Mouse (Mus musculus) layer of hippocampus, adult 9-11 months (tissue): Measurements from ENCODE around the gene Thap4.
"Not testable (repeated sequence)": the region's sequence is repeated elsewhere in the genome, so short reads cannot be mapped to it uniquely, and the experiment has no call there.

ENCODE experiments used
- DNase-seq: peaks from one replicate; pipeline ENCODE4 v3.0.0; 2022

Gene Thap4

GRCm38 (mm10) chr1:93689901-93690496, 64.7 kb downstream of the Thap4 start:
- DNase-seq = no peak

- DNase-seq = no peak
These were observed 66.5 kb downstream of the Thap4 start for GRCm38 (mm10) chr1:93688154-93688553.

GRCm38 (mm10) chr1:93686961-93687320, 67.7 kb downstream of the Thap4 start:
- DNase-seq = no peak

GRCm38 (mm10) chr1:93686245-93686960, 68.3 kb downstream of the Thap4 start:
- peak; percentile 44 for DNase-seq

- DNase-seq = no peak
These were observed 69.0 kb downstream of the Thap4 start, which contains the start of gene Bok for GRCm38 (mm10) chr1:93685401-93686244. TSS of gene Bok (plus strand) at chr1:93685660.

GRCm38 (mm10) chr1:93679889-93680568, 74.6 kb downstream of the Thap4 start:
- DNase-seq = no peak

- no peak for DNase-seq
These were observed 76.3 kb downstream of the Thap4 start for GRCm38 (mm10) chr1:93678386-93678785.

GRCm38 (mm10) chr1:93672682-93673081, 82.0 kb downstream of the Thap4 start:
- no peak for DNase-seq

- DNase-seq = no peak
These were observed 84.7 kb downstream of the Thap4 start for GRCm38 (mm10) chr1:93669941-93670340.

- peak; percentile 74 for DNase-seq
These were observed 85.7 kb downstream of the Thap4 start for GRCm38 (mm10) chr1:93668791-93669548.

- no peak for DNase-seq
These were observed 86.8 kb downstream of the Thap4 start for GRCm38 (mm10) chr1:93667760-93668400.

- DNase-seq = not testable (repeated sequence)
These were observed 96.1 kb downstream of the Thap4 start, which contains the start of gene Stk25 for GRCm38 (mm10) chr1:93658559-93658958. TSS of gene Stk25 (minus strand) at chr1:93658659.

GRCm38 (mm10) chr1:93657025-93657360, 97.7 kb downstream of the Thap4 start:
- DNase-seq = no peak

GRCm38 (mm10) chr1:93656325-93657024, 98.2 kb downstream of the Thap4 start:
- DNase-seq = no peak

GRCm38 (mm10) chr1:93654798-93655197, 99.9 kb downstream of the Thap4 start:
- DNase-seq = no peak

- no peak for DNase-seq
These were observed 100.4 kb downstream of the Thap4 start for GRCm38 (mm10) chr1:93654275-93654674.
